Mouse (Mus musculus) liver, embryonic 11.5 days (tissue): ENCODE results near the gene Ncbp1. TPM values are rescaled to one million over a fixed set of nuclear protein-coding genes. Genes with fewer than 3 reads are reported as not detected.

Experiments used
- ATAC-seq: fragments of 200-750 bp; cut with Nextera tagmentation; replicated peaks from 2 replicates; pipeline ENCODE4 v1.8.0; 2017; ENCODE audit warnings: moderate number of reproducible peaks, mild to moderate bottlenecking, moderate TSS enrichment, moderate library complexity; ENCODE audit not compliant: low FRiP score
- DNase-seq: peaks from one replicate; pipeline ENCODE4 v3.0.0-alpha.2; 2017; ENCODE audit warnings: low spot score
- H3K27ac ChIP-seq: fragments of 300-500 bp; sonication (generic); 2 replicates; pipeline ENCODE4 v1.5.1; 2014; ENCODE audit warnings: mild to moderate bottlenecking, low read depth, low read length, control low read depth
- H3K27me3 ChIP-seq: fragments of 300-500 bp; sonication (generic); replicated peaks from 2 replicates; pipeline ENCODE4 v1.6.1; 2014; ENCODE audit warnings: low read length, mixed read lengths; ENCODE audit not compliant: control insufficient read depth, insufficient read depth
- H3K36me3 ChIP-seq: fragments of 300-500 bp; sonication (generic); 2 replicates; pipeline ENCODE4 v1.6.1; 2014; ENCODE audit warnings: mild to moderate bottlenecking, low read length, moderate library complexity, mixed read lengths; ENCODE audit not compliant: control insufficient read depth, insufficient read depth
- H3K4me1 ChIP-seq: fragments of 300-500 bp; sonication (generic); replicated peaks from 2 replicates; pipeline ENCODE4 v1.6.1; 2014; ENCODE audit warnings: low read length, mixed read lengths; ENCODE audit not compliant: control insufficient read depth, insufficient read depth
- H3K4me2 ChIP-seq: fragments of 300-500 bp; sonication (generic); 2 replicates; pipeline ENCODE4 v1.6.1; 2014; ENCODE audit warnings: mild to moderate bottlenecking, control low read depth, moderate library complexity
- H3K4me3 ChIP-seq: fragments of 300-500 bp; sonication (generic); 2 replicates; pipeline ENCODE4 v1.5.1; 2014; ENCODE audit warnings: low read depth, low read length, control low read depth
- H3K9ac ChIP-seq: fragments of 300-500 bp; sonication (generic); 2 replicates; pipeline ENCODE4 v1.6.1; 2014; ENCODE audit warnings: low read depth, low read length, control low read depth
- H3K9me3 ChIP-seq: fragments of 300-500 bp; sonication (generic); 2 replicates; pipeline ENCODE4 v1.6.1; 2016; ENCODE audit warnings: low read length, inconsistent platforms, mixed read lengths; ENCODE audit not compliant: control insufficient read depth
- WGBS: fragments of 180-500 bp; shearing (Covaris S2); extraction: QIAGEN DNeasy Blood & Tissue Kit; methylation state at CpG from one replicate; pipeline ENCODE4 v1.1.7; 2014; 5-methylcytosine and 5-hydroxymethylcytosine counted together
- polyA plus RNA-seq: library from polyadenylated mRNA; unstranded; fragments of >200 nt; fragmentation: Nextera tagmentation; extraction: Ambion mirVana; gene quantifications from 2 replicates; pipeline ENCODE4 v1.2.1, GENCODE M21; 2014

Ncbp1 gene
- polyA plus RNA-seq, 1 experiment from 2014 or later, result 97.9 TPM

DNA sequence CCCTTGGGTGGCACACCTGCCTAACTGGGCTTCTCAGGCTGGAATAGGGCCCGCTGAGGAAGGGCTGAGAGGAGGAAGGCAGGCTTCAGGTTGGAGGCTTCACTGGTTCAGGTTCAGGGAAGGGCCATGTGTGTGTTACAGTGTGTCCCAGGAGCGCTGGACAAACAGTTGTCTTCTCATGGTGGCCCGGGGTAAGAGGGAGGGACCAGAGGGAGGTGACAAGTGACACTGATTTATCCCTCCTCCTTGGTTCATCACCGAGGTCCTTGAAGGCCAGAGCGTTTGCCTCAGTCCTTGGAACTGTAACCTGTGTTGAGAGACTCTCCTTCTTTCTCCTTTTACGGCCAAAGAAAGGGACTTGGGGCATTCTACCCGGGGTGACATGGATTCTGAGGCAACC, 37.9 kb upstream of the Ncbp1 start:
- Histone ChIP-seq H3K9ac (no peak overlapping the region), H3K27me3 (no peaks in the 10 kb centered on the region), H3K36me3 (peaks cover 4% of the 10 kb centered on the region; the same call in 1 of the 2 replicates), H3K4me2 (no peak overlapping the region), H3K4me3 (no peak overlapping the region), H3K27ac (no peak overlapping the region), H3K9me3 (no peaks in the 10 kb centered on the region), H3K4me1 (peaks cover 8% of the 10 kb centered on the region)
- ATAC-seq (no peak), DNase-seq (no peak)
- WGBS, result 43% methylated on average over 7 of the region's 7 CpGs

DNA sequence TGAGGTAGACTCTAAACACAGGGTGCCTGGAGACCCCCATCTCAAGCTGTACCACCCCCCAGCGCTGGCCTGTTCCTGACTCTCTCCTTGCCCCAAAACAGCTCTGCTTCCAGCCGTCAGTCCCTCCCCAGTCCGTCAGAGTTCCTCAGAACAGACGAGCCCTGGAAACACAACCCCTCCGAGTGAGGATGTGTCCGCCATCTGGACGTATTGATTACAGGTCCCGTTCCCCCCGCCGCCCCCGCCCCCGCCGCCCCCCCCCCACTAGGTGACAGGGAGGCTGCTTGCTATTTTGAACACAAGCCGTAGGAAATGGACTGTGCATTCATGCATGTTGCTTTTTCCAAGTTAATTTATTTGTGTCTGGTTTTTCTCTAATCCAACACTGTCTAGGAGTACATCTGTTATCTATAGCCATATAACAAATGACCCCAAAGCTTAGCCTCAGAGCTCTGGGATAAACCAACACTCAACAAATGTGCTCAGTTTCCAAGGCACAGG, 37.2 kb upstream of the Ncbp1 start:
- Histone ChIP-seq H3K4me1 (peaks cover 8% of the 10 kb centered on the region), H3K9me3 (no peaks in the 10 kb centered on the region), H3K27me3 (no peaks in the 10 kb centered on the region), H3K27ac (no peak overlapping the region), H3K4me3 (no peak overlapping the region), H3K36me3 (peaks cover 4% of the 10 kb centered on the region; the same call in 1 of the 2 replicates), H3K9ac (no peak overlapping the region), H3K4me2 (peak overlapping the region; percentile 16; the same call in 1 of the 2 replicates)
- no peak for DNase-seq
- 29% methylated on average over 14 of the region's 14 CpGs for WGBS
- no peak for ATAC-seq

DNA sequence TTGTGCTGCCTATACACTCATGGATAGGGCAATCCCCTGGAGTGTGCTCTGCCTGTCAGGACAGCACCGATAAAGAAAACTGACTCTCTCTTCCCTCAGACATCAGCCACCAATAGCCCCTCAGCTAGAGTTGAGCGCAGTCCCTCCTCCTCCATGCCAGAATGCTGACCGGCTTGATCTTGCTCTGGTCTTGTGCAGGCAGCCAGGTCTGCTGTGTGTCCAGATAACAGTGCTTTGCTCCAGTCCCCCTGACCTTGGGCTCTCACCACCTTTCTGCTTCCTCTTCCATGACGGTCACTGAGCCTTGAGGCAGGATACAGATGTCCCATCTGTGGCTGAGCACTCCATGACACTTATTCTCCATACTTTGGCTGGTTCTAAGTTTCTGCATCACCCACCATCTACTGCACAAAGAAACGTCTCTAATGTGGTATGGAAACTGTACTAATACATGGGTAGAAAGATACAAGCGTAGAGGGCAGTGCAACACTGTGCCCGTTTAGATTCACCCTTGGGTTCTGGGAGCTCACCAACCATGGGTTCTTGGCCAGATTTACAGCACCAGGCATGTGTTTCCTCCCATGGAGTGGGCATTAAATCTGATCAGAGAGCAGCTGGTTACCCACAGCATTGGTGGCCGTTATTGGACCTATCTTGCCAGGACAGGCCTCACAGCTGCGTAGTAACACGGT, 36.2 kb upstream of the Ncbp1 start:
- no peak overlapping the region for H3K9ac ChIP-seq
- H3K27me3 ChIP-seq, result no peaks in the 10 kb centered on the region
- H3K4me1 ChIP-seq, result peaks cover 8% of the 10 kb centered on the region
- no peaks in the 10 kb centered on the region for H3K9me3 ChIP-seq
- H3K4me3 ChIP-seq, result no peak overlapping the region
- H3K4me2 ChIP-seq, result no peak overlapping the region
- 87% methylated on average over 10 of the region's 10 CpGs for WGBS
- ATAC-seq, result no peak
- H3K36me3 ChIP-seq, result peaks cover 3% of the 10 kb centered on the region; the same call in 1 of the 2 replicates
- H3K27ac ChIP-seq, result no peak overlapping the region
- DNase-seq, result no peak

DNA sequence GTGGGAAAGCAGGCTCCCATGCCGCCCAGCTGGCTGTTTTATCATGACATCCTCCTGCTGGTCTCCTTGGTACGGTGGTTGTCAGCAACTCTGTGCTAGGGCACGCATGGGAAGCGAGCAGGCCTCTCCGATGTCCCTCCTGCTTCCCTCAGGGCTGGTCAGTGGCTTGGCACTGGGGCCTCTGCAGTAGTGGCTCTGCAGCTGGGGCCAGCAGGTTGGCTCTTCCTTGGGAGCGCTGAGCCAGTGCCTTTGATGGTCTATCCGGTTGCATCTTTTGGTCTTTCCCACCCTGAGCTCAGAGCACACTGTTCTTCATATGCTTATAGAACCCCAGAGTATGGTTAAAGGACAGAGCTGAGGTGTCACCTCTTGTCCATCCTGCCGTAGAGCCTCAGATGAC, 28.3 kb upstream of the Ncbp1 start:
- Histone ChIP-seq H3K4me2 (no peak overlapping the region), H3K27me3 (no peaks in the 10 kb centered on the region), H3K36me3 (peaks cover 20% of the 10 kb centered on the region; the same call in 1 of the 2 replicates), H3K4me3 (no peak overlapping the region), H3K9ac (no peak overlapping the region), H3K4me1 (no peaks in the 10 kb centered on the region), H3K27ac (no peak overlapping the region), H3K9me3 (no peaks in the 10 kb centered on the region)
- 93% methylated on average over 8 of the region's 8 CpGs for WGBS
- ATAC-seq (no peak), DNase-seq (no peak)

DNA sequence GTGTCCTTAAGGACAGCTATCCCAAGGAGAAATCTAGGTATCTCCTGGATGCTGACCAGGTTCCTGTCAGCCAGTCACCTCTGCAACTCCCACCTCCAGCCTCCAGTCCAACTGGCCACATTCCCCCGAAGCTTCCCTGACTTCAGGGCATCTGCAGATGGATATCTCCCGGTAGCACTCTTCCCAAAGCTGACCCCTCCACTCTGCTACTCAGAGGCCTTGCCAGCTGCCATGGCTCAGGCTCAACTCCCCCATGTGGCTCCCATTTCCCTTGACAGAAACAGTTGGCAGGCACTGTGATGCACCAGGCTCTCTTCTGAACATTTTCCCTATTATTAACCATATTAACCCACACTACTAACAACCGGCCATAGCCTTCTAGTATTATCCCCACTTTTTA, 27.1 kb upstream of the Ncbp1 start:
- no peaks in the 10 kb centered on the region for H3K9me3 ChIP-seq
- no peak overlapping the region for H3K27ac ChIP-seq
- DNase-seq, result no peak
- 68% methylated on average over 3 of the region's 3 CpGs for WGBS
- peaks cover 32% of the 10 kb centered on the region for H3K36me3 ChIP-seq
- H3K4me2 ChIP-seq, result no peak overlapping the region
- ATAC-seq, result no peak
- H3K4me3 ChIP-seq, result no peak overlapping the region
- H3K9ac ChIP-seq, result no peak overlapping the region
- H3K27me3 ChIP-seq, result no peaks in the 10 kb centered on the region
- no peaks in the 10 kb centered on the region for H3K4me1 ChIP-seq

DNA sequence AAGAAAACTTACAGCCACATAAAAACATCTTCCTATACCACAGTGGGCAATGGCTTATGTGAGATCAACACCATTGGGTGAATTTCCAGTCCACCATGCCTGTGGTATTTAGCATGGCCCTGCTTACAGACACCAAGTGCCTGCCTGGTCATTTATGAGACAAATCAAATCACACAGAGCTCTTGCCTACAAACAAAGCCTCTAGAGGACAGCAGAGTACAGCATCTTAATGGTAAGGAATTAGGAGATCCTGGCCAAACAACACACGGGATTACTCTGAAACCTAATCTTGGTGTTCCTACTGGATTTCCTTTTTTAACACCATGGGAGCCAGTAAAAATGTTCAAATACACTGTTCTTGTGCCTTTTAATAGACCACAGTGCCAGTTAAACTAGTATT, 23.1 kb upstream of the Ncbp1 start:
- DNase-seq, result no peak
- no peak overlapping the region for H3K4me2 ChIP-seq
- H3K9ac ChIP-seq, result no peak overlapping the region
- ATAC-seq, result no peak
- peaks cover 63% of the 10 kb centered on the region for H3K36me3 ChIP-seq
- no peak overlapping the region for H3K4me3 ChIP-seq
- H3K27me3 ChIP-seq, result no peaks in the 10 kb centered on the region
- H3K27ac ChIP-seq, result no peak overlapping the region
- no peaks in the 10 kb centered on the region for H3K9me3 ChIP-seq
- H3K4me1 ChIP-seq, result no peaks in the 10 kb centered on the region
- WGBS, result 87% methylated on average over 1 of the region's 1 CpGs

DNA sequence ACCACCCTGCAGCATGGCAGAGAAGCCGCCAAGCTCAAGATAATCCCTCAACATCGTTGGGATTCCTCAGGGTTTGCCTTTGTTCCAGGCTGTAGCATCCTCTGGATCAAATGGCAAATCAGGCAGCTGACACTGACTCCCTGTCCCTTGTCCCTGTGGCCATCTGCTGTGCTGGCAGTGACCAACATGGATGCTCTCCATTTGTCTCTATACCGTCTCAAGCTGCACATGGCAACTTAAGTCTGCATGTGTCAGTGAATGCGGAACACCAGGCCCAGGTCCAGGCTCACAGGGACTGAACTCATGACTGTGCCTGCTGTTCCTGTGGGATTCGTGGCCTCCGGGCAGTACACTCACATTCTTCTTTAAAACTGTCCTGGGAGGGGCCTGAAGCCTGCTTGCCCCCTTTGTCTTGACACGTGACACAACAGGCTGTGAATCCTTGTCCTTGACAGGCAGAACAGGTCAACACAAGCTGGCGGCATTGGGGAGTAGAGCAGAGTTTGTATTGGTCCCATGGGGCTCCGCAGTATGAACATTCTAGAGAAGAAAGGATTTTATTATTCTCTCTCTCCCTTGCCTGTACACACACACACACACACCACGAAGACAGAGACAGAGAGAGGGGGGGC, 21.8 kb upstream of the Ncbp1 start:
- ATAC-seq (no peak), DNase-seq (no peak)
- Histone ChIP-seq H3K27ac (no peak overlapping the region), H3K4me1 (no peaks in the 10 kb centered on the region), H3K27me3 (no peaks in the 10 kb centered on the region), H3K4me2 (no peak overlapping the region), H3K36me3 (peaks cover 63% of the 10 kb centered on the region), H3K9me3 (no peaks in the 10 kb centered on the region), H3K9ac (no peak overlapping the region), H3K4me3 (no peak overlapping the region)
- 89% methylated on average over 10 of the region's 10 CpGs for WGBS

DNA sequence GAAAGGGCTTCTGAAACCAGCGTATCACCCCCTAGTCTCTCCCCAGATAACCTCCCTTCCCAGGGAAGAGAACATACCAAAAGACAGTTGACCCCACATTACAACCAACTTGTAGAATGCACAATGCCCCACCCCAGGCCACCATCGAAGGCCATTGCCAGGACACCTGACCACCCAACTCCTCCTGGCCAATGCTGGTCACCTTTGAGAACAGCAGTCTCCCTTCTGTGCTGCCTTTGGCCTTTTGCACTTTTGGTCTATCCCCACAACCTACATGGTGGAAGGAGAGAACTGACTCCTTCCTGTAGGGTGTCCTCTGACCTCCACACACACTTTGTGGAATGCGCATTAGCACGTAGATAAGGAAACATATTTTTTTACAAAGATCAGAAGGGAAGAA, 20.9 kb upstream of the Ncbp1 start:
- Histone ChIP-seq H3K4me1 (no peaks in the 10 kb centered on the region), H3K9me3 (no peaks in the 10 kb centered on the region), H3K27ac (no peak overlapping the region), H3K9ac (no peak overlapping the region), H3K27me3 (no peaks in the 10 kb centered on the region), H3K4me2 (no peak overlapping the region), H3K36me3 (peaks cover 65% of the 10 kb centered on the region), H3K4me3 (no peak overlapping the region)
- no peak for DNase-seq
- WGBS, result 90% methylated on average over 4 of the region's 4 CpGs
- ATAC-seq, result no peak
